Mouse (Mus musculus): ENCODE data around the gene Slc37a3. TPM values are rescaled to one million over a fixed set of nuclear protein-coding genes. Genes with fewer than 3 reads are reported as not detected.

Slc37a3 gene
- total RNA-seq (2021) = 10 to 100 TPM; 18.8 to 19.3 TPM
- 9.2 and 16.8 TPM in 2 replicates for polyA plus RNA-seq (2012; rRNA removed)
- long read RNA-seq, full-length matches to known transcripts = 15 of 19 reads
- long read RNA-seq, partial matches to known transcripts = 1 of 19 reads
- long read RNA-seq, other reads (novel, unspliced or antisense) = 3 of 19 reads

DNA sequence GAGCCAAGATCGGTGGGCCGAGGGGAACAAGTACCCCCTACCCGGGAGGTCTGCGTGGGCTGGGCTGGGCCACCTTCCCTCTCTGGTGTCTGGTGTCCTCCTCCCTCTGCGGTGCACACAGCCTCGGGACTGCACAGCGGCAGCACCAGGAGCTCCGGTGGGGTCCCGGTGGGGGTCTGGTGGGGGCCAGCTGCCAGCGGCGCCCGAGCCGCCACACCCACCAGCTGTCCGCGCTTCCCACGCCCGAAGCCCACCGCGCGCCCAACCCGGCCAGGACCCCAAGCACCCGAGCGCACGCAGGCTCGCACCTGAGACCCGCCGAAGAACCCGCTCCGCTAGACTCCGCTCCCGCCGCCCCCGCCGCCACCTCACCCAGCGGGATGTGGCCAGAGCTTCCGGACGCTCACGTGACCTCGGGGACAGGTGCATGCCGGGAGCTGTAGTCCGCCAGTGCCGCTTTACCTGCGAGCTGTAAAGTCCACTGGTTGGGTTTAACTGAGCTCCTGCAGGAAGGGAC is at the start of gene Slc37a3:
TSS of gene Slc37a3 (minus strand) at position 365 of the 517 bp plus-strand sequence.
- TF ChIP-seq EP300 (IDR thresholded peaks at IDR 0.05; ENCODE audit: insufficient read depth, low read depth, low read length) (0 out of 2 replicates have a peak, but pooled peaks have one; percentile 23), POLR2A (IDR thresholded peaks at IDR 0.05; ENCODE audit: insufficient read depth, low read depth, low read length) (peak; percentile 51), CTCF (IDR thresholded peaks at IDR 0.05) (no peak)
- no peaks in the 10 kb centered on the region; the same call in 1 of the 2 replicates for H3K79me2 ChIP-seq (replicated peaks; ENCODE audit: control insufficient read depth, insufficient read depth, low read length)
- WGBS = 0% methylated on average over 43 of the region's 43 CpGs
- peaks cover 8% of the 10 kb centered on the region for H3K4me1 ChIP-seq (ENCODE audit: control insufficient read depth, insufficient read depth, low read length)
- peak; percentile 90 for DNase-seq
- H3K4me3 ChIP-seq = peak within 1 kb of the TSS; percentile 81
- H3K27ac ChIP-seq = peak within 1 kb of the TSS; percentile 90
- H3K36me3 ChIP-seq (ENCODE audit: control insufficient read depth, insufficient read depth, low read length) = peaks cover 2% of the 10 kb centered on the region; the same call in 1 of the 2 replicates
- H3K9ac ChIP-seq (ENCODE audit: low read depth, low read length) = peak within 1 kb of the TSS; percentile 96
- H3K27me3 ChIP-seq (ENCODE audit: control insufficient read depth, insufficient read depth, low read length) = no peaks in the 10 kb centered on the region
- intact Hi-C loops (cut with DNase I) = no loop called here

DNA sequence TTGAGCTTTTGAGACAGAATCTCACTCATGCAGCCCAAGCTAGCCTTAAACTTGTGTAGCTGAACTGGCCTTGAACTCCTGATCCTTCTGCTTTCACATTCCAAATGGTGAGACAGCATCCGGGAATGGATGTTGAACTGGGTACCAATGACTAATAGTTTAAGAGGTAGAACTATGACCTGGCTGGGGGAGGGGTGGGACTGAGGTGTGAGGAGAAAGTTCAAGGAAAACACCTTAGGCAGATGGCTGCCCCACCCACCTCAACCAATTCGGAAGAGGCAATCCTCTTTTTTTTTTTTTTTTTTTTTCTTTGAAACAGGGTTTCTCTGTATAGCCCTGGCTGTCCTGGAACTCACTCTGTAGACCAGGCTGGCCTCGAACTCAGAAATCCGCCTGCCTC is 49.2 kb upstream of the Slc37a3 start:
- no peak for DNase-seq
- Histone ChIP-seq H3K9ac (ENCODE audit: low read depth, low read length) (no peak overlapping the region), H3K79me2 (replicated peaks; ENCODE audit: control insufficient read depth, insufficient read depth, low read length) (no peaks in the 10 kb centered on the region), H3K27me3 (ENCODE audit: control insufficient read depth, insufficient read depth, low read length) (no peaks in the 10 kb centered on the region), H3K27ac (no peak overlapping the region), H3K36me3 (ENCODE audit: control insufficient read depth, insufficient read depth, low read length) (no peaks in the 10 kb centered on the region), H3K4me3 (no peak overlapping the region), H3K4me1 (ENCODE audit: control insufficient read depth, insufficient read depth, low read length) (no peaks in the 10 kb centered on the region)
- intact Hi-C loops (cut with DNase I) = no loop called here
- TF ChIP-seq EP300 (IDR thresholded peaks at IDR 0.05; ENCODE audit: insufficient read depth, low read depth, low read length) = no peak
- no peak for TF ChIP-seq CTCF (IDR thresholded peaks at IDR 0.05)
- TF ChIP-seq POLR2A (IDR thresholded peaks at IDR 0.05; ENCODE audit: insufficient read depth, low read depth, low read length) = no peak
- WGBS = 84% methylated on average over 4 of the region's 4 CpGs

DNA sequence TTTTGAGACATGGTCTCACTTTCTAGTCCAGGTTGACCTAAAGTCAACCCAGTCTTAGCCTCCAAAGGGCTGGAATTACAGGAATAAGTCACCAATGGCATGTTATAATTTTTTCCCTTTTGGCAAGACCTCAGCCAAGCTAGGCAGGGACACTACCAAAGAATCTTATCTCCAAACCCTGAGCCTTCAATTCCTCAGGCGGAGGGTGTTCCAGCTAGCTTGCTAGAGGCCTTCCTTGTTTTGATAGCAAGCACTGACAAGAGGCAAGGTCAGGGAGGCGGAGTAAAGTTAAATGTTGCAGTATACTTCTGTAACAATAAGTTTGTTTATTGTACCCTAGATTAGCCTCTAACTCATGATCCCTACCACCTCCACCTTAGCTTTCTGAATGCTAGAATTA is 47.7 kb upstream of the Slc37a3 start:
- no peaks in the 10 kb centered on the region for H3K27me3 ChIP-seq (ENCODE audit: control insufficient read depth, insufficient read depth, low read length)
- H3K36me3 ChIP-seq (ENCODE audit: control insufficient read depth, insufficient read depth, low read length) = no peaks in the 10 kb centered on the region
- no peak for TF ChIP-seq POLR2A (IDR thresholded peaks at IDR 0.05; ENCODE audit: insufficient read depth, low read depth, low read length)
- TF ChIP-seq CTCF (IDR thresholded peaks at IDR 0.05) = no peak
- TF ChIP-seq EP300 (IDR thresholded peaks at IDR 0.05; ENCODE audit: insufficient read depth, low read depth, low read length) = no peak
- no peak overlapping the region for H3K27ac ChIP-seq
- WGBS = 70% methylated on average over 2 of the region's 2 CpGs
- H3K79me2 ChIP-seq (replicated peaks; ENCODE audit: control insufficient read depth, insufficient read depth, low read length) = no peaks in the 10 kb centered on the region
- no peak overlapping the region for H3K4me3 ChIP-seq
- no peak overlapping the region for H3K9ac ChIP-seq (ENCODE audit: low read depth, low read length)
- intact Hi-C loops (cut with DNase I) = no loop called here
- H3K4me1 ChIP-seq (ENCODE audit: control insufficient read depth, insufficient read depth, low read length) = peaks cover 1% of the 10 kb centered on the region; the same call in 1 of the 2 replicates
- DNase-seq = no peak

DNA sequence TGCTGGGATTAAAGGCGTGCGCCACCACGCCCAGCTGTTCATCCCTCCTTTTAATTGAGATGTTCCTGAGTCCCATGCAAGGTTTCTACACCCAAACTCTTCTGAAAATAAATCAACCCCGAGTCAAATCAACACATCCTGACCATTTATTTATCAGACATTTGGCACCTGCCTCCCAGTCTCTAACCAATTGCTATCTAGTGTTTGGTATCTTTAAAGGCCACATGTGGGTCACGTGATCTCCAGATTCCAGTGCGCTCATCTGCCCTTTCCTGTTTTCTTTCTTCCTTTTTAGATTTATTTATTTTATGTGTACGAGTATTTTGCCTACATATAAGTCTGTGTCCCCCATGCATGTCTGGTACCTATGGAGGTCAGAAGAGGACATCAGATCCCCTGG is 46.2 kb upstream of the Slc37a3 start:
- Histone ChIP-seq H3K4me3 (no peak overlapping the region), H3K36me3 (ENCODE audit: control insufficient read depth, insufficient read depth, low read length) (no peaks in the 10 kb centered on the region), H3K4me1 (ENCODE audit: control insufficient read depth, insufficient read depth, low read length) (peaks cover 1% of the 10 kb centered on the region; the same call in 1 of the 2 replicates), H3K9ac (ENCODE audit: low read depth, low read length) (no peak overlapping the region), H3K79me2 (replicated peaks; ENCODE audit: control insufficient read depth, insufficient read depth, low read length) (peaks cover 4% of the 10 kb centered on the region; the same call in 1 of the 2 replicates), H3K27ac (no peak overlapping the region), H3K27me3 (ENCODE audit: control insufficient read depth, insufficient read depth, low read length) (no peaks in the 10 kb centered on the region)
- DNase-seq = no peak
- TF ChIP-seq POLR2A (IDR thresholded peaks at IDR 0.05; ENCODE audit: insufficient read depth, low read depth, low read length) (no peak), EP300 (IDR thresholded peaks at IDR 0.05; ENCODE audit: insufficient read depth, low read depth, low read length) (no peak), CTCF (IDR thresholded peaks at IDR 0.05) (no peak)
- intact Hi-C loops (cut with DNase I) = no loop called here
- WGBS = 82% methylated on average over 7 of the region's 7 CpGs

DNA sequence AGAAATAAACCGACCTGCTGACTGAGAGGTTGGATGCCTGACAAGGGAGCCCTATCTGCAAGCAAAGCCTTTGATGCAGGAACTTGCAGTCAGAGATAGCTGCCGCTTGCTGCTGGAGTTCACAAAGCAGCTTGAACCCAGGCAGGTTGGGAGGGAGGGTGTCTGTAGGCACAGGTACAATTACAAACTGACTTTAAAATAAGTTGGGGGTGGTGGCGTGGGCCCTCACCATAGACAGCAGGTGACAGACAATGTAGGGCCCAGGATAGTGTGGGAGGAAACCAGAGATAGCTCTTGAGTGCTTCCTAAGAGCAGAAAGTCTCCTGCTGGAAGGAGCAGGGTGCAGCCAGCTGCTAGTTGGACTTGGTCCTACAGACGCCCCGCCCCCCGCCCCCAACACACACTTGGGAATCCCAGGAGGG is 45.7 kb upstream of the Slc37a3 start:
- intact Hi-C loops (cut with DNase I) = no loop called here
- peaks cover 1% of the 10 kb centered on the region; the same call in 1 of the 2 replicates for H3K4me1 ChIP-seq (ENCODE audit: control insufficient read depth, insufficient read depth, low read length)
- WGBS = 36% methylated on average over 6 of the region's 6 CpGs

DNA sequence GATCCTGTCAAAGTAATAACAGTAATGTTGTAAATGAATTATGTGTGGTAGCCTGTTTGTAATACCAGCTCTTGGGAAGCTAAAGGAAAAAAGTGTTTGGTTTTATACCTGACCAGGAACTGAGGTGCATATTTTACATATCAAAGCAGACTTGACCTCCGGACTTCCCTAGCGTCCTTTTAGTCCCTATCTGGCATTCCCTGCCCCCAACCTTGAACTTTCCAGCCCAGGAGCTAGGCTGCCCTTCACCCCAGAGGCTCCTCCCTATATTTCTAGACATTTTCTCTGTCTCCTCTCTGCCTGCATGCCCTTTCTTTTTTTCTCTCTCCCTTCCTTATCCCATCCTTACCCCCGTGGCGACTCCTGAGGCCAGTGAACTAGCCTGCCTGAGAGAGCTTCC is 43.4 kb upstream of the Slc37a3 start:
- no peak overlapping the region for H3K27ac ChIP-seq
- intact Hi-C loops (cut with DNase I) = no loop called here
- H3K4me3 ChIP-seq = no peak overlapping the region
- H3K9ac ChIP-seq (ENCODE audit: low read depth, low read length) = no peak overlapping the region
- TF ChIP-seq EP300 (IDR thresholded peaks at IDR 0.05; ENCODE audit: insufficient read depth, low read depth, low read length) = no peak
- no peak for TF ChIP-seq POLR2A (IDR thresholded peaks at IDR 0.05; ENCODE audit: insufficient read depth, low read depth, low read length)
- no peak for TF ChIP-seq CTCF (IDR thresholded peaks at IDR 0.05)
- no peaks in the 10 kb centered on the region for H3K27me3 ChIP-seq (ENCODE audit: control insufficient read depth, insufficient read depth, low read length)
- H3K36me3 ChIP-seq (ENCODE audit: control insufficient read depth, insufficient read depth, low read length) = no peaks in the 10 kb centered on the region
- no peak for DNase-seq
- peaks cover 4% of the 10 kb centered on the region; the same call in 1 of the 2 replicates for H3K79me2 ChIP-seq (replicated peaks; ENCODE audit: control insufficient read depth, insufficient read depth, low read length)
- H3K4me1 ChIP-seq (ENCODE audit: control insufficient read depth, insufficient read depth, low read length) = peaks cover 1% of the 10 kb centered on the region; the same call in 1 of the 2 replicates
- WGBS = 53% methylated on average over 4 of the region's 4 CpGs

More for the DNA sequence above, 45.7 kb upstream of the Slc37a3 start:
- H3K27ac ChIP-seq = no peak overlapping the region
- no peak for DNase-seq
- no peak overlapping the region for H3K4me3 ChIP-seq
- H3K27me3 ChIP-seq (ENCODE audit: control insufficient read depth, insufficient read depth, low read length) = no peaks in the 10 kb centered on the region
- peaks cover 4% of the 10 kb centered on the region; the same call in 1 of the 2 replicates for H3K79me2 ChIP-seq (replicated peaks; ENCODE audit: control insufficient read depth, insufficient read depth, low read length)
- H3K9ac ChIP-seq (ENCODE audit: low read depth, low read length) = no peak overlapping the region
- H3K36me3 ChIP-seq (ENCODE audit: control insufficient read depth, insufficient read depth, low read length) = no peaks in the 10 kb centered on the region
- TF ChIP-seq CTCF (IDR thresholded peaks at IDR 0.05) = no peak
- TF ChIP-seq EP300 (IDR thresholded peaks at IDR 0.05; ENCODE audit: insufficient read depth, low read depth, low read length) = no peak
- no peak for TF ChIP-seq POLR2A (IDR thresholded peaks at IDR 0.05; ENCODE audit: insufficient read depth, low read depth, low read length)

All from heart, adult 2 months (tissue).